ENCODE assay signal across 8 mouse cellular contexts in genomic region chr1:93686961-93687320, GRCm38 (mm10). TPM values are rescaled to one million over a fixed set of nuclear protein-coding genes. Genes with fewer than 3 reads are reported as not detected.
A peak's percentile ranks its signal among the peaks of the same experiment; 100 is the strongest.
DNase-seq lines count a peak whose midpoint lies in the region; ATAC-seq and TF ChIP-seq lines count a peak whose summit lies in the region.

No protein-coding gene starts in this region.

- ATAC-seq in forebrain, embryonic 13.5 days: no peak
- no peak; the same call in 1 of the 2 replicates for ATAC-seq in midbrain, embryonic 16.5 days
- no peak for ATAC-seq in monocyte, adult 5-6 weeks (replicated peaks; ENCODE audit: insufficient number of reproducible peaks, low FRiP score, low TSS enrichment, poor library complexity, severe bottlenecking)

- WGBS in kidney, adult 2 months: 42% methylated on average over 3 of the region's 3 CpGs
- 26% methylated on average over 3 of the region's 3 CpGs for WGBS in forebrain, embryonic 13.5 days
- WGBS in midbrain, embryonic 16.5 days: 27% methylated on average over 3 of the region's 3 CpGs

- H3K4me2 ChIP-seq in forebrain, embryonic 13.5 days: peak overlapping the region; percentile 84
- peak overlapping the region; percentile 68 for H3K4me2 ChIP-seq in midbrain, embryonic 16.5 days (ENCODE audit: low read length)

- H3K4me1 ChIP-seq in kidney, adult 2 months (ENCODE audit: control insufficient read depth, insufficient read depth, low read length): 0 out of 2 replicates have a peak, but pooled peaks cover 4% of the 10 kb centered on the region
- H3K4me1 ChIP-seq in forebrain, embryonic 13.5 days: peaks cover 32% of the 10 kb centered on the region
- peaks cover 12% of the 10 kb centered on the region for H3K4me1 ChIP-seq in midbrain, embryonic 16.5 days (ENCODE audit: control insufficient read depth, insufficient read depth, low read length)

- H3K27me3 ChIP-seq in kidney, adult 2 months (replicated peaks; ENCODE audit: control insufficient read depth, insufficient read depth, low read length): no peaks in the 10 kb centered on the region
- H3K27me3 ChIP-seq in forebrain, embryonic 13.5 days: peaks cover 4% of the 10 kb centered on the region
- H3K27me3 ChIP-seq in midbrain, embryonic 16.5 days (ENCODE audit: control insufficient read depth, insufficient read depth, low read depth, low read length): no peaks in the 10 kb centered on the region; the same call in 1 of the 2 replicates

- H3K4me3 ChIP-seq in kidney, adult 2 months (ENCODE audit: insufficient read depth, low read depth, low read length): peak overlapping the region; percentile 58
- H3K4me3 ChIP-seq in forebrain, embryonic 13.5 days: peak overlapping the region; percentile 65
- H3K4me3 ChIP-seq in midbrain, embryonic 16.5 days (ENCODE audit: low read depth, low read length): peak overlapping the region; percentile 70

- H3K9ac ChIP-seq in forebrain, embryonic 13.5 days: peak overlapping the region; percentile 83
- peak overlapping the region; percentile 80 for H3K9ac ChIP-seq in midbrain, embryonic 16.5 days (ENCODE audit: low read depth, low read length)

- H3K27ac ChIP-seq in kidney, adult 2 months (ENCODE audit: insufficient read depth, low read depth, low read length): peak overlapping the region; percentile 58
- peak overlapping the region; percentile 78 for H3K27ac ChIP-seq in forebrain, embryonic 13.5 days
- peak overlapping the region; percentile 85; the same call in 1 of the 2 replicates for H3K27ac ChIP-seq in midbrain, embryonic 16.5 days (ENCODE audit: low read length)

- TF ChIP-seq POLR2A in kidney, adult 2 months (IDR thresholded peaks at IDR 0.05; ENCODE audit: low read depth, low read length): no peak

- no peak for TF ChIP-seq CTCF in kidney, adult 2 months (conservative IDR thresholded peaks at IDR 0.05; ENCODE audit: insufficient read depth, insufficient read length, low read depth, low read length)

- H3K36me3 ChIP-seq in kidney, adult 2 months (ENCODE audit: control insufficient read depth, insufficient read depth, low read length): no peaks in the 10 kb centered on the region
- H3K36me3 ChIP-seq in forebrain, embryonic 13.5 days (ENCODE audit: poor library complexity, severe bottlenecking): peaks cover 19% of the 10 kb centered on the region
- no peaks in the 10 kb centered on the region; the same call in 1 of the 2 replicates for H3K36me3 ChIP-seq in midbrain, embryonic 16.5 days (ENCODE audit: control insufficient read depth, insufficient read depth, low read length)

- H3K9me3 ChIP-seq in forebrain, embryonic 13.5 days (replicated peaks): no peaks in the 10 kb centered on the region
- H3K9me3 ChIP-seq in midbrain, embryonic 16.5 days (replicated peaks; ENCODE audit: control insufficient read depth, low read length, poor library complexity, severe bottlenecking): no peaks in the 10 kb centered on the region

- peak; percentile 81 for DNase-seq in kidney, adult 2 months
- no peak for DNase-seq in kidney, adult 18-20 months
- DNase-seq in kidney, adult 9 months: peak; percentile 75
- DNase-seq in natural killer cell, adult 2 months (ENCODE audit: low spot score in 2 of 2): no peak
- DNase-seq in cerebellum, adult 8-10 months: no peak

RNA-seq across cellular contexts. Expression of gene Bok, which starts 1.5 kb away (rescaled TPM):
- 55.9 and 62.3 TPM in 2 replicates for polyA plus RNA-seq in kidney, adult 2 months (2012; rRNA removed)
- polyA plus RNA-seq in forebrain, embryonic 13.5 days (2015; fragmentation: Nextera tagmentation; extraction: Ambion mirVana): 65.3 and 75.9 TPM in 2 replicates
- 99.0 and 102 TPM in 2 replicates for polyA plus RNA-seq in midbrain, embryonic 16.5 days (2015; fragmentation: Nextera tagmentation; extraction: Ambion mirVana)
- not detected in 3 replicates for total RNA-seq in monocyte, adult 5-6 weeks (2017)

RNA-seq across cellular contexts. Expression of gene Stk25, which starts 28.5 kb away (rescaled TPM):
- polyA plus RNA-seq in kidney, adult 2 months (2012; rRNA removed): 102 and 103 TPM in 2 replicates
- polyA plus RNA-seq in forebrain, embryonic 13.5 days (2015; fragmentation: Nextera tagmentation; extraction: Ambion mirVana): 222 and 245 TPM in 2 replicates
- 347 and 394 TPM in 2 replicates for polyA plus RNA-seq in midbrain, embryonic 16.5 days (2015; fragmentation: Nextera tagmentation; extraction: Ambion mirVana)
- 26.7 to 48.0 TPM (median 46.0 TPM) in 3 replicates for total RNA-seq in monocyte, adult 5-6 weeks (2017)

Comparison
In these comparisons a context has a peak if more than half of its experiments do, and no peak if none do; other contexts are left out.
1. DNase-seq: peak in kidney, adult 2 months (single experiment) and kidney, adult 9 months (single experiment); none in kidney, adult 18-20 months (single experiment), natural killer cell, adult 2 months (0 of 2) and cerebellum, adult 8-10 months (single experiment).
2. Peak in every context shown above with its lines, with median percentiles within 50 percentile points of each other: H3K27ac ChIP-seq and H3K4me3 ChIP-seq.